Mouse (Mus musculus): ENCODE data around the gene Lpin2. TPM values are rescaled to one million over a fixed set of nuclear protein-coding genes. Genes with fewer than 3 reads are reported as not detected.

Gene Lpin2
- polyA plus RNA-seq, 1 experiment from 2014 or later = 65.8 TPM

DNA sequence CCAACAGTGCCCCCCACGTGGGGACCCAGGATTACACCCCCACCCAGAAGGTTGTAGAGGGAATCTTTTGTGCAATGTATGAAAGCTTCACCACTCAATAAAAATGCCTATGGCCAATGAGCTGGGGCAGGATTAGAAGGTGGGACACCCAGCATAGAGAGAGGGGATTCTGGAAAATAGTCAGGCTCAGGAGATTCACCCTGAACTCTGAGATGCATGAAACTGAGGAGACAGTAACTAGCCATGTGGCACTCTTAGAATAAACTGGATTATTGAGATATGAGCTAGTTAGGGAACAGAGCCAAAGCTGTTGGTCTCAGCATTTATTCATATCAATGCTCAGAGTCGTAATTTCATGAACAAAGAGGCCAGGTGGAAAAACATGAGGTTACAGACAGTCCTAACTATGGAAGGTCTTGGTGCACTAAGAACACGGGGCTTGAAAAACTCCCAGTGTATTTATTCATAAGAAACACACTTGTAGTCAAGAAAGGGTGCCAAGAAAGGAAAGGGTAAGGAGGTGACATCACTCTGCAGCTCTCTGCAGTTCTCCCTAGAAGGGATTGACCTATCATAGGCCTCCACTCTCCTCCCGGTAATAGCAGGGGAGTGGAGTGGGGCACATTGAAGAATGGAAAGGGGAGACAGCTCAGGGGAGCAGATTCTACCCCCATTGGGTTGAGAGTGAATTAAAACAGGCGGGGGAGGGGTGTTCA is 83.1 kb downstream of the Lpin2 start:
- Histone ChIP-seq H3K9ac (replicated peaks; ENCODE audit: low read length) (no peak overlapping the region), H3K27ac (ENCODE audit: low read length) (no peak overlapping the region), H3K4me1 (ENCODE audit: insufficient read depth, low read length) (no peaks in the 10 kb centered on the region; the same call in 1 of the 2 replicates), H3K4me2 (replicated peaks; ENCODE audit: low read depth, low read length) (no peak overlapping the region), H3K27me3 (ENCODE audit: insufficient read depth, low read length) (no peaks in the 10 kb centered on the region), H3K4me3 (ENCODE audit: low read length) (no peak overlapping the region), H3K9me3 (ENCODE audit: low read length) (no peaks in the 10 kb centered on the region), H3K36me3 (ENCODE audit: insufficient read depth, low read length) (no peaks in the 10 kb centered on the region)
- no peak for ATAC-seq (ENCODE audit: low FRiP score, low TSS enrichment)
- 72% methylated on average over 5 of the region's 5 CpGs for WGBS

DNA sequence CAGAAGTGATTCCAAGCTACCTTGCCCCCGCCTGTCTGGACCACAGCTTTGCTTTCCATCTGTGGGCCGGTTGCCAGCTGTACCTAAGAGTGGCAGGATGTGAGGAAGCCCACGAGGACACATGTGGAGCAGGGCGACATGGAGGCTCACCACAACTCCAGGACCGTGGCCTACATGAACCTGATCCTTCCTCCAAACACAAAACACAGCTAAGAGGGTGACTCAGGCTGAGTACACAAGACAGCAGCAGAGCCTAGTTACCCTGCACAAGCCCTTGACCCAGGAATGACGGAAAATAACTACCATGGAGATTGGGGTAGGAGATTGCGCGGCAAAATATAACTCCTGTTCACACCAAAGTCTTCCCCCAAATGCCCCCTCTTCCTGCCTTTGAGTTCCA is 85.0 kb downstream of the Lpin2 start:
- Histone ChIP-seq H3K36me3 (ENCODE audit: insufficient read depth, low read length) (no peaks in the 10 kb centered on the region), H3K4me2 (replicated peaks; ENCODE audit: low read depth, low read length) (no peak overlapping the region), H3K27me3 (ENCODE audit: insufficient read depth, low read length) (no peaks in the 10 kb centered on the region), H3K4me3 (ENCODE audit: low read length) (no peak overlapping the region), H3K9ac (replicated peaks; ENCODE audit: low read length) (no peak overlapping the region), H3K4me1 (ENCODE audit: insufficient read depth, low read length) (no peaks in the 10 kb centered on the region; the same call in 1 of the 2 replicates), H3K27ac (ENCODE audit: low read length) (no peak overlapping the region), H3K9me3 (ENCODE audit: low read length) (no peaks in the 10 kb centered on the region)
- ATAC-seq (ENCODE audit: low FRiP score, low TSS enrichment) = no peak
- 87% methylated on average over 8 of the region's 8 CpGs for WGBS

DNA sequence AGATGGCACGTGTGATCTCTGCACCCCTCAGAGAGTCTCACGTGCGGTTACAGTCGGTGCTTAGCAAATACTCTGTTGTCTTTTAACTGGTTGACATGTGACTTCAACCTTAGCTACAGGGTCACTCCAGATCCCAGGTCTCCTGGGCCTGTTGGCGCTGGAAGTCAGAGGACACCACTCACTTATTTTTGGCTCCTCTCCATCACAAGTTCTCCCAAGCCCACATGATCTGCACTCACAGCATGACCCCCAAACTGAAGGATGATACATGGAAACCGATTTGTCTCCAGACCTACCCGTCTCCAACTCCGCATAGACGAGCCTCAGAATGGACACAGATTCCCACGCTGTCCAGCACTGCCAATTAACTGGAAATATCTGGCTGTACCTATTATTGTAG is 85.8 kb downstream of the Lpin2 start:
- no peaks in the 10 kb centered on the region for H3K36me3 ChIP-seq (ENCODE audit: insufficient read depth, low read length)
- 87% methylated on average over 10 of the region's 10 CpGs for WGBS
- 0 out of 2 replicates have a peak, but pooled peaks have one; percentile 25 for ATAC-seq (ENCODE audit: low FRiP score, low TSS enrichment)
- H3K4me3 ChIP-seq (ENCODE audit: low read length) = no peak overlapping the region
- no peaks in the 10 kb centered on the region; the same call in 1 of the 2 replicates for H3K4me1 ChIP-seq (ENCODE audit: insufficient read depth, low read length)
- no peak overlapping the region for H3K9ac ChIP-seq (replicated peaks; ENCODE audit: low read length)
- no peaks in the 10 kb centered on the region for H3K27me3 ChIP-seq (ENCODE audit: insufficient read depth, low read length)
- H3K27ac ChIP-seq (ENCODE audit: low read length) = no peak overlapping the region
- H3K4me2 ChIP-seq (replicated peaks; ENCODE audit: low read depth, low read length) = no peak overlapping the region
- no peaks in the 10 kb centered on the region for H3K9me3 ChIP-seq (ENCODE audit: low read length)

DNA sequence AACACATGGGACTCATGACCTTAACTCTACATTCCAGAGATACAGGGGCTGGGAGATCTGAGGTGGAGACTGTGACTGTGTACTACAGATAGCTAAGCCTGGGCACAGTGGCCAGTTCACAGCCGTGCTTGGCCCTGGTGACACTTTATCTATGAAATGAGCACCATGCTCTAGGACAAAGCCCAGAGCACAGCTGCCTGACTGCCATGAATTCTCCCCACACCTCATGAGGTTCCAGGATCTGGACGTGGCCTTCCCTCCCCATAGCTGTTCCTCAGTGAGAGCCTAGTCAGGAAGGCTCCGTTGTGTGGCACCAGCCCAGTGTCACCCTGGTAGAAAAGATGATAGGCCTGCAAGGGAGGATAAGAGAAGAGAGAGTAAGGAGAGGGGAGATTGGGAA is 86.2 kb downstream of the Lpin2 start:
- WGBS = 90% methylated on average over 3 of the region's 3 CpGs
- ATAC-seq (ENCODE audit: low FRiP score, low TSS enrichment) = peak; percentile 11; the same call in 1 of the 2 replicates
- H3K4me2 ChIP-seq (replicated peaks; ENCODE audit: low read depth, low read length) = no peak overlapping the region
- H3K9me3 ChIP-seq (ENCODE audit: low read length) = no peaks in the 10 kb centered on the region
- H3K27ac ChIP-seq (ENCODE audit: low read length) = no peak overlapping the region
- no peaks in the 10 kb centered on the region for H3K36me3 ChIP-seq (ENCODE audit: insufficient read depth, low read length)
- H3K4me3 ChIP-seq (ENCODE audit: low read length) = no peak overlapping the region
- H3K4me1 ChIP-seq (ENCODE audit: insufficient read depth, low read length) = no peaks in the 10 kb centered on the region; the same call in 1 of the 2 replicates
- no peaks in the 10 kb centered on the region for H3K27me3 ChIP-seq (ENCODE audit: insufficient read depth, low read length)
- no peak overlapping the region for H3K9ac ChIP-seq (replicated peaks; ENCODE audit: low read length)

DNA sequence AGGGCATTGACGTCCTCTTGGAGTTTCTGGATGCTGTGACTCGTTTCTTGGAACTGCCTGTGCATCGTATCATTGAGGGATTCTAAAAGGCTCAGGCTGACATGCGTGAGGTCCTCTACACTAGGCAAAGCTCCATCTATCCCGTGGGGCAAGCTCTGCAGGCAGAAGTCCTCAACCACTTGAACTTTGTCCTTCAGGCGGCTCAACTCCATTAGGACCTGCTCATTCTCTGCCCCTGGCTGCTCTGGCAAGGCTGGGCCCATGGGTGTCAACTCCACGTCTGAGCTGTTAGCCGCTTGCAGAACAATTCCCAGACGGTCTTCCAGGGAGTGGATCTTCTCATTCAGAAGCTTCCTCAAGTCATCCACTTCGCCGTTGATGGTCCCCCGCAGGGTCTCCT is 91.5 kb downstream of the Lpin2 start:
- 93% methylated on average over 12 of the region's 12 CpGs for WGBS
- no peak overlapping the region for H3K4me3 ChIP-seq (ENCODE audit: low read length)
- ATAC-seq (ENCODE audit: low FRiP score, low TSS enrichment) = no peak

DNA sequence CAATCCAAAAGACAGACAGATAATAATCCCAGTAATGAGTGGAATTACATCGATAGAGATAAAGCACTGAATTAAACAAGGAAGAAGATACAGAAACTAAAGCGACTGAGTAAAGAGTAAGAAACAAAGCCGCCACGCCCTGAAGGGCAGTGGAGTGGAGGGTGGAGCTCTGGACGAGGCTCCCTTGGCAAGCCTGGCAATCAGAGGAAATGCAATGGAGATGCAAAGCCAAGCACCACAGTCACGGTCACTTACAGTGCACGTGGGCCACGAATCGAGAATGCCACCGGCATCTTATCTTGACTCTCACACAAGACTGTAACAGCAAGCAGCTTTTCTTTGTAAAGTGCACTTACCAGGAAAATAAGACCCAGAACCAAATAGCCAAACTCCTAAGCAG is 94.4 kb downstream of the Lpin2 start:
- no peaks in the 10 kb centered on the region for H3K9me3 ChIP-seq (ENCODE audit: low read length)
- no peak overlapping the region for H3K27ac ChIP-seq (ENCODE audit: low read length)
- no peak overlapping the region for H3K9ac ChIP-seq (replicated peaks; ENCODE audit: low read length)
- 0 out of 2 replicates have a peak, but pooled peaks cover 3% of the 10 kb centered on the region for H3K36me3 ChIP-seq (ENCODE audit: insufficient read depth, low read length)
- no peak overlapping the region for H3K4me3 ChIP-seq (ENCODE audit: low read length)
- 89% methylated on average over 10 of the region's 10 CpGs for WGBS
- no peaks in the 10 kb centered on the region for H3K4me1 ChIP-seq (ENCODE audit: insufficient read depth, low read length)
- ATAC-seq (ENCODE audit: low FRiP score, low TSS enrichment) = no peak
- H3K4me2 ChIP-seq (replicated peaks; ENCODE audit: low read depth, low read length) = no peak overlapping the region
- no peaks in the 10 kb centered on the region for H3K27me3 ChIP-seq (ENCODE audit: insufficient read depth, low read length)

More for the DNA sequence above, 91.5 kb downstream of the Lpin2 start:
- 0 out of 2 replicates have a peak, but pooled peaks cover 3% of the 10 kb centered on the region for H3K36me3 ChIP-seq (ENCODE audit: insufficient read depth, low read length)
- H3K4me2 ChIP-seq (replicated peaks; ENCODE audit: low read depth, low read length) = no peak overlapping the region
- no peaks in the 10 kb centered on the region for H3K27me3 ChIP-seq (ENCODE audit: insufficient read depth, low read length)
- H3K4me1 ChIP-seq (ENCODE audit: insufficient read depth, low read length) = no peaks in the 10 kb centered on the region
- H3K27ac ChIP-seq (ENCODE audit: low read length) = no peak overlapping the region
- H3K9me3 ChIP-seq (ENCODE audit: low read length) = no peaks in the 10 kb centered on the region
- no peak overlapping the region for H3K9ac ChIP-seq (replicated peaks; ENCODE audit: low read length)

DNA sequence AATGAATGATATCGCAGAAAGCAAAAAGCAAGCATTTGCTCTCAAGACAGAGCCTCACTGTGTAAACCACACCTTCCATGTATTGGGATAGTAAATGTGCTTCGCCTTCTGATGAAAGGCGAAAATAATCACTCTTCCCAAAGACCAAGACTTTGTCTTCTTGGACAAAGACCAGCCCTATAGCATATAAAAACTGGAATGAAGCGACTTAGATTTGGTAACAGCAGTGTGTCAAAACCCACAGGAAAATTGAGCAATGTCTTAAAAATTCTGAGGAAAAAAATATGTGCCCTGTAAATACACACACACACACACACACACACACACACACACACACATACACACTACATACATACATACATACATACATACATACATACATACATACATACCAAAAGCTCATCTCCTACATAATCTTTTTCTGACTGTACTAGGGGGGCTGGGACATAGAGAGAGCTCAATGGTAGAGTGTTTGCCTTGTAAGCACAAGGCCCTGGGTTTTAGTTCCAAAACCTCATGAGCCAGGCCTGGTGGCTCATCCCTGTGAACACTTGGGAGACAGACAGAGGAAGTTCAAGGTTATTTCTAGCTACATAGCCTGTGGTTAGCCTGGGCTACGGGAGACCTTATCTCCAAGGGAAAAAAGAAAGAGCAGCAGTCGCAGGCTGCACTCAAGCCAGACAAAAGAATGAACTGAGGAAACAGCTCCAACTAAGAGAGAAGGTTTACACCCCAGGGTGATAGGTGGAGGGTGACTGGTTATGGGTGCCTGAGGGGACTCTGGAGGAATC is 95.5 kb downstream of the Lpin2 start:
- Histone ChIP-seq H3K4me3 (ENCODE audit: low read length) (no peak overlapping the region), H3K27me3 (ENCODE audit: insufficient read depth, low read length) (no peaks in the 10 kb centered on the region), H3K27ac (ENCODE audit: low read length) (no peak overlapping the region), H3K4me1 (ENCODE audit: insufficient read depth, low read length) (no peaks in the 10 kb centered on the region), H3K9ac (replicated peaks; ENCODE audit: low read length) (no peak overlapping the region), H3K9me3 (ENCODE audit: low read length) (no peaks in the 10 kb centered on the region), H3K36me3 (ENCODE audit: insufficient read depth, low read length) (0 out of 2 replicates have a peak, but pooled peaks cover 3% of the 10 kb centered on the region), H3K4me2 (replicated peaks; ENCODE audit: low read depth, low read length) (no peak overlapping the region)
- 91% methylated on average over 6 of the region's 6 CpGs for WGBS
- no peak for ATAC-seq (ENCODE audit: low FRiP score, low TSS enrichment)

DNA sequence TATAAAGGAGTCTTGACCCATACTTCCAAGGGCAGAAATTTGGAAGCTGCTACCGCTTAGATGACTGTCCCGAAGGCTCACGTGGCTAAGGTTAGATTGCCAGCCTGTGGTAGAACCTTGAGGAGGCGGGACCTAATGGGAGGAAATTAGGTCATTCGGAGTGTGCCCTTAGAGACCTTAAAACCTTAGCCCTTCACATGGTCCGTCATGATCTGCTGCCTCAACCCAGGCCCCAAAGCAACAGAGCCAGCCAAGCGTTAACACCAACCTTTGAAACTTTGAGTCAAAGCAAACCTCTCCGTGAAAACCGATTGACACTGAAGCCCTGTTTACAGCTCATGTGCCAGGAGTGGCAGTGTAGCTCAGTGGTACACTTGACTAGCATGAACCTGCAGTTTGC is 100.4 kb downstream of the Lpin2 start:
- ATAC-seq (ENCODE audit: low FRiP score, low TSS enrichment) = peak; percentile 68; the same call in 1 of the 2 replicates

DNA sequence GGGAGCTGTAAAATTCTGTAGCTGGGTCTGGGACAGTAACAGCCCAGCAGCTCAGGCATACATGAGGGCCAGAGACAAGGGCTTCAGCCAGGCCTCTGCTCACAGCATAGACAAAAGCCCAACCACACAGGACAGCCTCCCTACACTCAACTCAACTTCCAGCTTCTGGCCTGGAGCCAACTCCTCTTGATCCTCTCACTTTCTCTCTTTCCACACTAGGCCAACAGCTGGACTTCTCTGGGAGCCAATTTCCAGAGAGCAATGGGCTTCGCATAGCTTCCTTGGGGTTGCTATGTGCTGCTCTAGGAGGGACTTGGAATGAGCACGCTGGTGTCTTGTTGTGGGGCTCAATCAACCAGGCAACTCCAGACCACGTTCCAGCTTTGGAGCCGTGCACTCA is 100.9 kb downstream of the Lpin2 start:
- Histone ChIP-seq H3K27ac (ENCODE audit: low read length) (no peak overlapping the region), H3K9me3 (ENCODE audit: low read length) (no peaks in the 10 kb centered on the region), H3K9ac (replicated peaks; ENCODE audit: low read length) (no peak overlapping the region), H3K27me3 (ENCODE audit: insufficient read depth, low read length) (no peaks in the 10 kb centered on the region), H3K4me1 (ENCODE audit: insufficient read depth, low read length) (peaks cover 8% of the 10 kb centered on the region; the same call in 1 of the 2 replicates), H3K4me2 (replicated peaks; ENCODE audit: low read depth, low read length) (no peak overlapping the region), H3K4me3 (ENCODE audit: low read length) (no peak overlapping the region), H3K36me3 (ENCODE audit: insufficient read depth, low read length) (no peaks in the 10 kb centered on the region)
- ATAC-seq (ENCODE audit: low FRiP score, low TSS enrichment) = peak; percentile 75
- 70% methylated on average over 4 of the region's 4 CpGs for WGBS

More for the DNA sequence above, 100.4 kb downstream of the Lpin2 start:
- H3K9ac ChIP-seq (replicated peaks; ENCODE audit: low read length) = no peak overlapping the region
- H3K4me2 ChIP-seq (replicated peaks; ENCODE audit: low read depth, low read length) = no peak overlapping the region
- peaks cover 8% of the 10 kb centered on the region; the same call in 1 of the 2 replicates for H3K4me1 ChIP-seq (ENCODE audit: insufficient read depth, low read length)
- H3K9me3 ChIP-seq (ENCODE audit: low read length) = no peaks in the 10 kb centered on the region
- WGBS = 67% methylated on average over 9 of the region's 9 CpGs
- H3K27ac ChIP-seq (ENCODE audit: low read length) = no peak overlapping the region
- H3K4me3 ChIP-seq (ENCODE audit: low read length) = no peak overlapping the region
- H3K27me3 ChIP-seq (ENCODE audit: insufficient read depth, low read length) = no peaks in the 10 kb centered on the region
- no peaks in the 10 kb centered on the region for H3K36me3 ChIP-seq (ENCODE audit: insufficient read depth, low read length)

DNA sequence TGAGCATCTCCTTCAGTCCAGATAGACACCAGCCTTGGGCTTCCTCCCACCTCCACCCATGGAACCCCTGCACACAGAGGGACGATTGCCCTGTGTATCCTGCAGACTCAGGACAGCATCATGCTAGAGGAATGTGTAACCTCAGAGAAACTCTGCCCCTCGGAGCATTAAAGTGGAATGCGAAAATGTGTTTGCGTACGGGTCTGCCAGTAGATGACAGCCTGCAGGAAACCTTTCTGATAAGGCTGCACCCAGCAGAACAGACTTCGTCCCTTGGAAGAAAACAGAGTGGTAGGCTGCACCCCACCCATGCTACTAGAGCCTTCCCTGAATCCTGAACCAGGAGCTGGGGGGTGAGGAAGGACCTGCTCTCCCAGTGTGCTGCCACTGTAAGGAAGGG is 102.5 kb downstream of the Lpin2 start:
- no peaks in the 10 kb centered on the region for H3K36me3 ChIP-seq (ENCODE audit: insufficient read depth, low read length)
- H3K27me3 ChIP-seq (ENCODE audit: insufficient read depth, low read length) = no peaks in the 10 kb centered on the region
- no peak overlapping the region for H3K9ac ChIP-seq (replicated peaks; ENCODE audit: low read length)
- ATAC-seq (ENCODE audit: low FRiP score, low TSS enrichment) = no peak
- WGBS = 37% methylated on average over 6 of the region's 6 CpGs
- H3K4me3 ChIP-seq (ENCODE audit: low read length) = no peak overlapping the region
- no peak overlapping the region for H3K4me2 ChIP-seq (replicated peaks; ENCODE audit: low read depth, low read length)
- no peaks in the 10 kb centered on the region for H3K9me3 ChIP-seq (ENCODE audit: low read length)
- peaks cover 8% of the 10 kb centered on the region; the same call in 1 of the 2 replicates for H3K4me1 ChIP-seq (ENCODE audit: insufficient read depth, low read length)
- no peak overlapping the region for H3K27ac ChIP-seq (ENCODE audit: low read length)

All from kidney, embryonic 16.5 days (tissue).